Mouse (Mus musculus) gonadal fat pad, adult 2 months (tissue): Measurements from ENCODE around the gene Dedd. TPM values are rescaled to one million over a fixed set of nuclear protein-coding genes. Genes with fewer than 3 reads are reported as not detected.
A peak's percentile ranks its signal among the peaks of the same experiment; 100 is the strongest.
"Not testable (repeated sequence)": the region's sequence is repeated elsewhere in the genome, so short reads cannot be mapped to it uniquely, and the experiment has no call there.

Source experiments
- DNase-seq: peaks from one replicate; pipeline ENCODE4 v3.0.0-alpha.2; 2012; ENCODE audit warnings: low read depth
- polyA plus RNA-seq: library from polyadenylated mRNA; depleted of rRNA; stranded (reverse); fragments of >200 nt; gene quantifications from 2 replicates; pipeline ENCODE4 v1.2.3, GENCODE M21; 2012; rRNA removed

The Dedd gene
- 44.4 and 50.1 TPM in 2 replicates for polyA plus RNA-seq

- DNase-seq, result no peak
Observed at GRCm38 (mm10) chr1:171328839-171329432, at the start of gene Dedd. Gene Dedd, plus strand, starts transcription at chr1:171329145.

DNA sequence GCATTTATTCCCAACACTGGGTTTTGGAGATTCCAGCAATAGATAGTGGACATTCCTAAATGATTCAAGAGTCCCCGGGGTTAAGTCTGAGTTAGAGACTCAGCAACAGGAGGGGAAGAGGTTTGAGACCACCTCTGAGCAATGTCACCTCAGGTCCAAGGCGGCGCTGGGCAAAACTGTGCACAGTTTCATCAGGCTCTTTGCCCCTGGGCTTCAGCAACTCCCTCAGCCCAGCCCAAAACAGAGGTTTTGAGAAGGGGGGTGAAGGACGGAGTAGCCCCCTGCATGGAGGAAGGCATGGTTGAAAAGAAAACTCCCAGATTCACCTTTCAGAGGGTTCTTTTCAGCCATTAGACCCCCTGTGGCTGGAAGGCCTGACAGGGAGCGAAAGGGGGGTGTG, 49.2 kb upstream of the Dedd start:
- DNase-seq, result no peak

DNA sequence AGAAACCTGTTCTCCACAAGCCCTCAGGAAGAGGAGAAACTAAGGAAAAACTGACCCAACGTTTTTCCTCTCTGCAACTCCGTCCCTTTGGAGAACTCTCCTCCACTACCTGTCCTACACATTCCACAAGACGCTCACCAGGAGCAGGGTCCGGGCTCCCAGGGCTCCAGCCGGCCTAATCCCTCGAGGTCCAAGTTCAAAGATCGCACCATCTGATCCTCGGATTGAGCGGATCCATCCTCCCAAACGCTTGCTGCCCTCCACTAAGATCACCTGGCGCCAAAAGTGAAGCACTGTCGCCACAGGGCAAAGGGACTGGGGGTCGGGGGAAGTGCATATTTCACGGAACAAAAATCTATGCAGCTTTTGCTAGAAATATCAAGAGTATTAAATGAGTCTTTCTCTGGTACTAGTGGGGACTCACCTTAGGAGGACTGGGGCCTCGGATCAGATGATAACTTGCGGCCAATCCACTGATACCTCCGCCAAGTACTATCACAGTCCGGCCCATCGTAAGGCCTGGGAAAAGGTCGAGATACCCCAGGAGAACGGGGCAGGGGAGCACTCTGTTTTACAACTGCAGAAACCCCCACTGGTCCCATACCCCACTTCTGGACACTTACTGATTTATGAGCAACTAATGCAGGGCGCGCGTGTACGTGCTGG, 48.6 kb upstream of the Dedd start:
- DNase-seq, result no peak

- peak; percentile 97 for DNase-seq
Observed at GRCm38 (mm10) chr1:171280916-171281527, 47.9 kb upstream of the Dedd start, which contains the start of gene Ppox. Gene Ppox, minus strand, starts transcription at chr1:171281186.

DNA sequence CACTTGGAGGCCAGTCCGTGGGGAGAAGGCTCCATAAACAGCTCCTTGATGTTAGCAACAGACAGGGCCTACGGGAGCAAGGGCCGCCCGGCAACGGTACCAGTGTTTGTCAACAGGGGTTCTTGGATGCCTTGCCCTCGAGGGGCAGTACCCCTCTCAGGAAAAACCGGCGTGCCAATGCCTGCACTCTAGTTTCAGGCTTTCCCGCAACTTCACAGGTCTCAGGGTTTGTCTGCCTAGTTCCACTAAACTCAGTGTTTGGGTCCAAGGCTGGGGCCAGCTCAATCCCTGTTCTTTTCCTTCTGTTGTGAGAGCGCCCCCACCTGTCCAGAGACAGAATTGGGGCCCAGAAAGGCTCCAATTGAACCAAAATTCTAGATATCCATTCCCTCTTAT, 47.4 kb upstream of the Dedd start:
- DNase-seq, result no peak

DNA sequence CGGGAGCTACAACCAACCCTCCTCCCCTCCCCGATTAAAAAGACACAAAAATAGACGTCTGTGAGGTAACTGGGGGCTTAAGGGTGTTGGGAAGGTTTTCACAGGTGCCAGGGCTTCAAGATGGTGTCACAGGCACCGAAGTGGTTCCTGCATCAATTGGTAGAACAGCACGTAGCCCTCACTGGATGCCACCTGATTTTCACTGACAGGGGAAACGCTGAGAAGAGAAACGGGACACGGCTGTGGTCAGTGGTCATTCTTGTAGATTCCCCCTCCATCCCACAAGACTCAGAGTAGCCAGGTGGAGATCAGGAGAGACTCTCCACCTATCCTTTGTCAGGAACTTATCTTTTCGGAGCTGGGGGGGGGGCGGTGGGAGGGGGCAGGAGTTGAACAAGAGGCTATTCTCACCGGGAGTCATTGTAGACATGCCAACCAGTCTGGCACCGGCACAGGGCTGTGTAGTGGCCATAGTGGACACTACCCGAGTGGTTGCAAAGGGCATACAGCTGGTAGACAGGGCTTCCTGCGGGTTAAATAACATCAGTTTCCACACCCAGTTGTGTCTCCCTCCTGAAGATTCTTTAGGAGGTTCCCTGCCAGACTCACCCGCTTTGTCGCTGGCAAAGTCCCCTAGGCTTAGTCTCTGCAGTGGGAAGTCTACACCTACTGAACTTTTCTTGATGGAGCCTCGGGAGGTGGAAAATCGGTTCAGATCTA, 46.7 kb upstream of the Dedd start:
- no peak for DNase-seq

DNA sequence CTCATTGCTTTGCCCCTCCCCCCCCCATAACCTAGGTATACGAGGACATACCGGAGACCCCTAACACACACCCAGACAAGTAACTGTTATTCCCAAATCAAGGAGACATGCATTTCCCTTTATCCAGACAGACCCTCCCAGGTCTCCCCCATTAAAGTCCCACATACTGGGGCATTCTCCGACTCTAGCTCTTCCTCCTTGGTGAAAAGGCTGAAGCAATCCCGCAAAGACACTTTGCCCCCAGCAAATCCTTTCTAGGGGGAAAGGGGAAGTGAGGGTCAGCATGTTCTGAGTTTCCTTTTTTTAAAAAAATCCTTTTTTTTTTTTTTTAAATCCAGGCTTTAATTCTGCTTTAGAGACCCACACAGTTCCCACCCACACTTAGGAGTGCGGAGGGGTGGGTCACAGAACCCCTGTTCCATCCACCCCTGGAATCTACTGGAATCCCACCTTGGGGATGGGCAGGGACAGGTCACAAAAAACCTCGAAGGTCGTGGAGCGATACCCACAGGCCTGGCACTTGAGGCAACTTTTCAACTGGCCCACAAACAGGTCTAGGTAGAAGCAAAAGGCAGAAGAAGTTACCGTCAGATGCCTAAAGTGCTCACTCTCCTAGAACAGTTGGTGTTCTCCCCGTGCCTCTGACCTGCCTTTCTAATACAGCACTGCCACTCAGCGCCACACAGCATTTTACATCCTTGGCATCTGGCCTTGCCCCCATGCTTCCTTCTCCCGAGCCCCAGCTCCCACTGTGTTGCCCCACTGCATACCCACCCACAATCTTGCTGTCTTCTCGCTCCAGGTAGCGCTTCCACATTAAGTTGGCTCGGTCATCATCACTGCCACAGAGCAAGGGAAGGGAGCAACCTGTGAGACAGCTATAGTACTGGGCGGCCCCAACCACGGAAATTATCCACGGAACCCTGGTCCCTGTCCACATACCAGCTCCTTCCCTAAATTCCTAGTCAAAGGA, 45.5 kb upstream of the Dedd start:
- no peak for DNase-seq

DNA sequence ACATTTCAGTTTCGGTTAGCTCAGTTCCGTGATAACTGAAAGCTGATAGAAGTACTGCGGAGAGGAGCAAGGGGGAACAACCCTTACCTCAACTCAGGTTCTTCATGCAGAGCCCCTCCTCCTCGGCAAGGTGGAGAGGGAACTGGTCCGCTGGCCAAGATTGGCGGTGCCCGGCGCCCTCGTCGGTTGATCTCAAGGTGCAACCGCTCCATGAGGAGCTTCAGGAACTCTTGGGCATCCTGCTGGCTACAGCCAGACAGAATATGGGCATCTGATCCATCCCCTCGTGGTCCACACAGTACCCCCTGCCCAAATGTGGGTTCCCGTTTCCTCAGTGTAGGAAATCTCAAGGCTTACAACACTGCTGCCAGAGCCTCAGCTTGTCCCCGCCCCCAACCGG, 44.5 kb upstream of the Dedd start:
- DNase-seq, result no peak

- DNase-seq, result no peak
Observed at GRCm38 (mm10) chr1:171285096-171285892, 43.7 kb upstream of the Dedd start.

DNA sequence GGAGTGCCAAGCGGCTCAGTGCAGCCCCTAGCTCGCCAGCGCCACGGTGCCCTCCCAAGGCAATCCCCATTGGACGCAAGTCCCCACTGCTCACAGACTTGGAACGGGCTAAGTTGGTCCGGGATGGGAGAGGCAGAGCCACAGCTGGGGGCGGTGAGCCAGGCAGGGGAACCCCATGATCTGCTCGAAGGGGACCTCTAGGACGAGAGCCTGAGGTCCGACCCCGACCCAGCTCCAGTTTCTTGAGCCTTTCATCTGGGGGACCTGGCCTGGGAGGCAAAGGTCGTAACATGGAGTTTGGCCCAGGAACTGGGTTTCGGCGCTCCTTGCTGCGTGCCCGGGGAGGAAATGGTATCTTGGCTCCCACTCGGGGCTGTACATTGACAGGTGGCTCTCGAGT, 42.4 kb upstream of the Dedd start:
- DNase-seq, result no peak

DNA sequence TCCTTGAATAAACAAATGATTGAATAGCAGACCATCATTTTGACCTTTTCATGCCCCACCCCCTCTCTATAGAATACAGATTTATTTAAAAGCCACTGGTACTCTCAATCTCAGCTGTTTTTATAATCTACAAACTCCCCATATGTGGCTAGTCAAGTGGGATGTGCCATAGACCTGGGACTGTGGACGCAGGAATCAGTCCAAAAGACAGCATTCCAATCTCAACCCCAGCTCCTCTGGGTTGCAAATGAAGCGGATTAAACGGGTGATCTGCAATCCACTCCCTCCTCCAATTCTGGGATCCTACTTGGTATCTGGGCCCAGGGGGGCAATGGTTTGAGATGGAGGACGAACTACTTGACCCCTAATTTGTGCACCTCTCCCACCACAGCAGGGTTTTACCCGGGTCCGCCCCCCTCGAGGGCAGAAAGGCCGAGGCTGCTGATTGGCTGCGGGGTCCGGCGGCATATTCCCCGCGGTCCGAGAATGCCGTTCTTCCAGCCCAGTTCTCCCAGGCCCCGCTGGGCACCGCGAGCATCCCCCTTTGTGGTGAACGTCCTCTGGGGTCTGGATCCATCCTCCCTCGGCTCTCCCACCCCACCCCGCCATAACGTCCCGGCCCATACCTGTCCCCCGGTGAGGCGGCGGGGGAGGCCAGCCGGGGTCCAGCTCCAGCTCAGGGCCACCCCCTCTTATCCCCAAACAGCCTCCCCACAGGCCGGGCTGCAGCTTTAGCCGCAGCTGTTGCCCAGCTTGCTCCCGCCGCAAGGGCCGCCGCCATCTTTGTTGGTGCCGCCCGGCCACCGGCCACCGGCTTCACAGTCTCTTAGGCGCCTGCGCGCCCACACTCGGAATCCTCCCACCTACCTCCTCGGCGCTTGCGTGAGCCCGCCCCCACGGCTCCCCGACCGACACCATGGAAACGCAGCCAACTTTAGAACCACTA, 41.5 kb upstream of the Dedd start, which contains the start of gene Usp21:
TSS of gene Usp21 (minus strand) at position 856 of the 946 bp plus-strand sequence.
- DNase-seq, result no peak

DNA sequence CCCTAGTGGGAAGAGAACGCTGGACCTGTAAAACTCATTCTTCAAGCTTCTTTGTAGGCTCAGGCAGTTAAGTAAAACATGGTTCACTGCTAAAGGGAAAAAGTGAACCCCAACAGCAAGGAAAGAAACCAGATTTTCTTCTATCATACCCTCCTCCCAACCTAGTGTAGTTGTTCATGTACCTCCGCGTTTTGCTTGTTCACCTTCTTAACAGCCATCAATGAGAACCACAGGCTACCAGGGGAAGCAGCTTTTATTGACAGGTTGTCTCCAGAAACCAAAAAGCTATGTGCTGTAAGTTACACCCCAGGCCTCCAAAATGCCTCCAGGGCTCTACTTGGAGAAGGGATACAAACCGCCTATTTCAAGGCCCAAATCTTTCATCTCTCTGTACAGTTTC, 40.6 kb upstream of the Dedd start:
- no peak for DNase-seq

GRCm38 (mm10) chr1:171293351-171293750, 35.6 kb upstream of the Dedd start:
- no peak for DNase-seq

- no peak for DNase-seq
Observed at GRCm38 (mm10) chr1:171293906-171294297, 35.0 kb upstream of the Dedd start.

GRCm38 (mm10) chr1:171294298-171295062, 34.5 kb upstream of the Dedd start, which contains the start of gene Ufc1:
Gene Ufc1, minus strand, starts transcription at chr1:171295024.
- no peak for DNase-seq

DNA sequence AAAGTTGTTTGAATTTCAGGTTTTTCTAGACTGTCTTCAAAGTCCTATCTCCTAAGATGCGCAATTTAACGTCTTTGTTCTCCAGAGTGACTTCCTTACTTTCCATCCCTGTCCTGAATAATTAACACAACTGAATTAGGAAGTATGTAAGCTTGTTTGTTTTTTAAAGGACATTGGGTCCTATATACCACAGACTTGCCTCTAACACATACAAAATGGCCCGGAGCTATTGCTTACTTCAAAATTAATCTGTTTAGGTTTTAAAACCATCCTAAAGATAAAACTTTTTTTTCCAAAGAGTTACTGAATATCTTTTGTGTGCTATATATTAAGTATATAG, 33.9 kb upstream of the Dedd start:
- no peak for DNase-seq

DNA sequence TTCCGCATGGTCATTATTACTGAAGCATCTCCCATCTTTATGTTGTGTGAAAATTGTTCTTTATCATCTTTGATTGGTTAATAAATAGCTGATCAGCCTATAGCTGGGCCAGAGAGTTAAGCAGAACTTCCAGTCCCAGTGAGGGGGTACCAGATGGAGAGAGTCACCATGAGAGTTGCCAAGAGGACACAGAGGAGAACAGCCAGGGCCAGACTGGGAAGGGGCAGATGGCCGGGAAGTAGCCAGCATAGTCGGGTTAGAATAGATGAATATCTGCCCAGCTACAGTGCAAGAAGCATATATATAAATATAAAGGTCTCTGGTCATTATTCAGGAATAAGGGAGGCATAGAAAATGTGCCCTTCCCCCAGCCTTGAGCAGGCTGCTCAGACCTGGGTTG, 30.7 kb upstream of the Dedd start:
- DNase-seq, result no peak

GRCm38 (mm10) chr1:171306157-171306556, 22.8 kb upstream of the Dedd start:
- not testable (repeated sequence) for DNase-seq

DNA sequence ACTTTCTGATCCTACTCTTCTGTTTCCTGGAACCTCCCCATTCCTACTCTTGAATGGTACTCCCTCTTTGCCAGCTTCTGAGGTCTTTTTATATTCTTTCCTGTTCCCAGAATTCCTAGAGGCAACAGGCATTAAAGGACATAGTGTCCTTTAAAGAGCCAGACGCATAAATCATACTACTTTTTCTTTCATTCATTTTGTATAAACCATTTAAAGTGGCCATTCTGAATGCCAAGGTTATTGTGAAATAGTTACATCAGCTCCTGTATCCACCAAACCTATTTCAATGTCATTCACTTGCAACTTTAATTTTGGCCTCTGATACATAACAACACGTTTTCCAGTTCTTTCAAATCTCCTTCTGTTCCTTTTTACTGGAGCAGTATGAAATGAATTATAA, 19.6 kb upstream of the Dedd start:
- no peak for DNase-seq
